Mouse (Mus musculus) small intestine, adult 2 months (tissue): Measurements from ENCODE around the gene Uap1l1.

ENCODE experiments used
- CTCF ChIP-seq: fragments of 200-500 bp; IDR thresholded peaks from 2 replicates; pipeline ENCODE4 v1.5.1; 2012; ENCODE audit warnings: low read depth, mild to moderate bottlenecking, control low read depth, inconsistent platforms, low read length, moderate library complexity, mixed read lengths; ENCODE audit not compliant: insufficient replicate concordance, insufficient read length; ENCODE audit errors: extremely low read depth
- POLR2A ChIP-seq: fragments of 200-500 bp; IDR thresholded peaks from 2 replicates; pipeline ENCODE4 v1.6.1; 2012; ENCODE audit warnings: low read depth, mild to moderate bottlenecking, control low read depth, inconsistent platforms, low read length, moderate library complexity

DNA sequence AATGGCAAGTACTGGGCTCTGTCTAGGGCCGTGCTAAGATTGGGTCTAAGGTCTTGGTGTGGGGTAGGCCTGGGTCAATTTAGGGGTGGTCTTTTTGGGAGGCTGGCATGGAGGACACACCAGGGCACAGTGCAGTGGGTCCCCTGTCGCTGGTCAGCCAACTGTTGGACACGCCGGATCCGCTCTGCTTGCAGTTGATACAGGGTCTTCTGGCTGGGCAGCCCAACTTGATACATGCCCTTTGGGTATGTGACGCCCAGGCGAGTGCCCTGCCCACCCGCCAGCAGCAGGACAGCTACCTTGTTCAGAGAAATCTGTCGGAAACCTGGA lies 756 bp downstream of the Uap1l1 start:
- TF ChIP-seq CTCF (no peak), POLR2A (no peak)
